Mouse (Mus musculus) frontal cortex, postnatal 36 days (tissue): ENCODE measurements around the gene Gldc.

Source experiments
- DNase-seq, 2 experiments: peaks; one replicate each; pipeline ENCODE4 v3.0.0; 2022; ENCODE audit warnings: low spot score in 2 of 2

The Gldc gene

DNA sequence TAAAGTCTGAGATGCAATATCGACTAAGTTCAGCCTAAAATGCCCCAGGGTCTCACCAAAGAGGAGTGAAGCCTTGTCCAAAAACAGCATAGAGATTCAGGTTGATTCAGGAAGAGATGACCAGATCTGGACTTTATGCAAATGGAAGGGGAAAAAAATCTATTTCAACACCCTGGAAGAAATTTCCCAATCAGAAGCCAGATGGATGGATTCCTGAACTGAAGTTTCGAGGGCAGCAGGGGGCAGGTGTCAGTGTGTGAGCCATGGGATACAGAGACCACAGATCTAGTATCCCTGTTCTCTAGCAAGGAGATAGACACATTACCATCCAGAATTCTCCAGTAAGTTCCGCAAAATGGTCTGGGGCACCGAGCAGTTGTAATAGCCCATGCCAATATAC is 17.0 kb downstream of the Gldc start:
- no peak for DNase-seq

DNA sequence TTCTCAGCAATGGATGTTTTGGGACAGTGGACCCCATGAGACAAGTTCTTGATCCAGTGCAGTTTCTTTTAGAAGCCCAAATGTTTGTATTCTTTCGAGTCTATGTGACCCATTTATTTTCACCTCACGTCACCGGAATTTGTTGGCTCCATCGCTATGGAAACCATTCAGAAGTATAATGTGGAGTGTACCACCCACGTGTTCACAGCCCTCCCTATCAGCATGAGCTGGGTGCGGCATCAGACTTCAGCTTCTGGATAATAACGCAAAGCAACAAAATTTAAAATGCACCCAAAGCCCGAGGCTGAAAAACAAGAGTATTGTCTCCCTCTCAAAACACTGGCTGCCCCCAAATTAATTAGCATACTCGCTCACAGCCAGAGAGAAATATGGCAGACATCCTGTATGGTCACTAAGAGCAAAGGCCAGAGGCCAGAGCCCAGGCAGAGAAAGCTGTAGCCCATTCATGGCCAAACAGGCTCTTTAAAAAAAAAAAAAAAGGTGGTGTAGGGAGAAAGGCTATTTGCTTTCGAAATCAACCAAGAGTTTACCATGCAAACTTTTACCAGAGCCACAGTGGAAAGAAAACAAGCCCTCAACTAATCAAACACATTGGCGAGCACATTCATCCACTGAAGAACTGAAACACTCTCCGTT is 18.1 kb downstream of the Gldc start:
- DNase-seq, result peak; percentile 29 to 68

DNA sequence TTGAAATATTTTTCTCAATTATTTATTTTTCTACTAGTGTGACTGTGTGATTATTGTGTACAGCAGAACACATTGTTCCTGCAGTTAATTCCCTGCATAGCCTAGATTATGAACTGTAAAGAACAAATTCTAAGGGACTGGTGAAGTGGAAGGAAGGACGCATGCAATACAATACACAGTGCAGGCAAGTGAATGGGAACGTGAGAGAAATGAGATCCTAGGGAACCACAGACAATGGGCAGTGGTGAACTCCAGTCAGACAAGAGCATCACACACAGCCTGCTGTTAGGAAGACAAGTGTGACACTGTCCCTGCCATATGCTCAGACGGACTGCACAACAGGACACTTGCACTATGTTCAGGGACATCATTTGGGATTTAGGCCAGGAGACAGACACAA is 21.5 kb downstream of the Gldc start:
- no peak for DNase-seq

DNA sequence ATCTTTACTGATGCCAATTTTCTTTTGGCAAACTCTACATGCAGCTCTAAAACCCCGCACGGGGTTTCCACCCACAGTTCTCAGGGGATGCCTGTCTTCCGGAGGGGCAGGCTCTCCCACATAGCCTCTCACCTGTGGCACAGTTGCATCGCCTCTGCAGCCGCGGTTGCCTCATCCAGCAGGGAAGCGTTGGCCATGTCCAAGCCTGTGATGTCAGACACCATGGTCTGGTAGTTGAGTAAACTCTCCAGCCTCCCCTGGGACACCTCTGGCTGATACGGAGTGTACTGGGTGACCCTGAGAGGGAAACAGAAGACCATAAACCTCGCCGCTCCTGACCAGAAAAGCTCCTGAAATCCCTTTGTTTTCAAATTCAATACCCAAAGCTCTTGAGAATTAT is 23.9 kb downstream of the Gldc start:
- DNase-seq, result no peak

DNA sequence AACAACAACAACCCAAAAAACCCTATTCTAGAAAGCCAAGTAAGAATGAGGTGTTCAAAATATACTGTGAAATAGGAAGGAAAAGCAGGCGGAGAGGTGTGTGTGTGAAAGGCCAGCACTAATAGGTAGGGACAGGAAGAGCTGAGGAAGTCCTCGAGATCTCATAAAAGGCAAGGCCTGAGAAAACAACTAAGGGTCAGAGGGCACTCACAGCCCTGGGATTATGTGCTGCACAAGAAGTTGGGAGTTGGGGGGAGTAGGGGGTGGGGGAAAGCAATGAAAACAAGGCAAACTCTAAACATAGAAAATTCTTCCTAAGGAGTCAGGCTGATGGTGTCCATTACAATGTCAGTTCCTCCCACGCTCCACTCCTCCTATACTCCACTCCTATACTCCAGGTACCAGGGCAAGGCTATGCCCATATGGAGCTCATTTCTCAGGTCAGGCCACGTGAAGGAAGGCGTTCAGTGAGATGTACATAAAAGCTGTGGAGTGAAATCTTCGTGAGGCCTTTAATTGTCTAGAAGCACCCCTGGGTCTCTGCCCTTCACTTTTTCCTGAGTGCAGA is 25.9 kb downstream of the Gldc start:
- DNase-seq, result no peak

DNA sequence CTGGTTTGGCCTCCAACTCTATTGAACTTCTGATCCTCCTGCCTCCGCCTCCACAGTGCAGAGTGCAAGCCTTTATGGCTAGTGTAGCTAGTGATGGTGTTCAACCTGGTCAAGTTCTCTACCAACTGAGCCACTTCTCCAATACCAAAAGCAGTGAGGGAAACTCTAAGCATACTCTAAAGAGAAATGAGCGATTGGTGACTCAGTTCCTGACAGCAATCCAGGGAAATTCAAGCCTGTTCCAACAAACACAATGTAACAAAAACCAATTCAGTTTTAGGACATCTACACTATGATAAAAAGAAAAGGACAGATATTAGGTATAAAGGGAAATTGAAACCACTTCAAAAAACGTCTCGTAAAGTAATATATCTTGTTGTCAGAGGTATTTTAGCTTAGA is 27.9 kb downstream of the Gldc start:
- DNase-seq, result no peak

DNA sequence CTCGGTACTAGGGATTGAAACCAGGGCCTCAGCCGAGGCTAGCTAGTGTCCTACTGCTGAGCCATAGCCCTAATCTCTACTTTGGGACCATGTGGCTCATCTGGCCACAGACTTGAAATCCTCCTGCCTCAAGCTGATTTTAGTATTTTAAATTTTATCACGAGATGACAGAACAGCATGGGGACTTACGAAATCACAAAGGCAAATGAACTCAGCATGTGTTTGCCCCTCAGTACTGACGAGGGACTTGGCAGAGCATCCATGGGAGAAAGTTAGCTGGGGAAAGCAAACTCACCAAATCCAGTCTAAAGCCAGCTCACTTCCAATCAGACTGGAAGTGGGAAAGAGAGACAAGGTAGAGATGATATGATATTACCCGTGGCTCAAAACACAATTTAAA is 28.5 kb downstream of the Gldc start:
- DNase-seq, result no peak

DNA sequence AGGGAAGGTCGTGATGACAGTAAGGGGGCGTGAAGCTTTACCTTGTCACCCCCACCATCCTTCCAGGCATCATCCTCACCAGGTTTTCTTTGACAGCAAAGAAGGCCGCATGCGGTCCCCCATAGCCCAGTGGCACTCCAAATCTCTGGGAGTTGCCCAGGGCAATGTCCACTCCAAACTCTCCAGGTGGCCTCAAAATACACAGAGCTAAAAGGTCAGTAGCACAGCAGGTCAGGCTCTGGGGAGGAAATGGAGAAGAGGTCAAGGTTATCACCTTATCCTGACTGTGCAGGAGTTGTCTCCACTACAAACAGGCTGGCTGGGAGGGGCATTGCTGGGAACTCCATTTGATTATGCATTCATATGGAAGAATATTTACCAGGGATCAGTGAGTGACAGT is 30.1 kb downstream of the Gldc start:
- DNase-seq, result no peak

DNA sequence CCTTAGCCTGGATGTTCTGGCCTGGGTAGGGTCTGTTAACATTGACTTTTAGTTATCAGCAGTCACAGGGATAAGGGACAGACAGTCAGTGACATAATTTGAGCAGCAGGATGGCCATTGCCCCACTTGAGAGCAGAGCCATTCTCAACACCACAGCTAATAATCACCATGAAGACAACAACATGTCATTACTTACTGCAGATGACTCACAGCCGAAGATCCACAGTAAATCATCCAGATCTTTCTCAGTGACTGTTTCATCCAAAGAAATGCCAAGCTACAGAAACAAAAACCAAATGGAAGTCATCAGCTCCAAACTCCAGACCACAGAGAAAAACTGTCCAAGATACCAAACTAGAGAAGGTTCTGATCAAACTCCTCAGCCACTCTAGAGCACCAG is 38.9 kb downstream of the Gldc start:
- DNase-seq, result no peak

DNA sequence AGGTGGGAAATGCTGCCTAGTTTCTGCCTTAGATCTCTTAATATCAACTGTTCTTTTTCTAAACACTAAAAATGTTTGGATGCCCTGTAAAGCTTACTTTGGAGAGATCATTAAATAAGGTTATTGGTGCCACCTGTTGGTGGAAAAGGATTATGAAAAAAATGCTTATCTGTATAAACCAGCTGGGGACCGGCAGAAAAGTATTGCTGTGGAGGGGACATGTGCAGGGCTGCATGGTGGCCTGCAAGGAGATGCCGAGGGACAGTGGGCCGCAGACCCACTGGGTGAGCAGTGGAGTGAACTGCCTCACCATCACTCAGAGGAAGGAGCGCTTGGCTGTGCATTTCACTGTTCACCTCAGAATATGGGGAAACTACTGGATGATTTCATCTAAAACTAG is 47.1 kb downstream of the Gldc start:
- DNase-seq, result no peak

DNA sequence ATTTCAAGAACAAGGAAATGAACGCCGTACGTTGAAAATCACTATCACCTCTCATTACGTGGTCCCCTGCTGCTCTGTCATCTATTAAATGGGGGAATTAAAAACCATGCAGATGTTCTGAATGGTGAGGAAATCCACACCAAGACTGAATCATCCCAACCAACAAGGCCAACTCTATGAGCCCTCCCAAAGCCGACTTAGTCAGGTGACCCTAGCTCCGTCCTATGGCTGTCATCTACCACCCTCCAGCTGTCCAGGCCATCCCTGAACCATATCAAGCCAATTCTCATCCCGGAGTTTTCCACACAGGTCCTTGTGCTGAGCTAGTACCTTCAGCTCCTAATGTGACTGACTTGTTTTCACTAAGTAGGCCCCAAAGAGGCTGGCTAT is 49.6 kb downstream of the Gldc start:
- DNase-seq, result no peak

DNA sequence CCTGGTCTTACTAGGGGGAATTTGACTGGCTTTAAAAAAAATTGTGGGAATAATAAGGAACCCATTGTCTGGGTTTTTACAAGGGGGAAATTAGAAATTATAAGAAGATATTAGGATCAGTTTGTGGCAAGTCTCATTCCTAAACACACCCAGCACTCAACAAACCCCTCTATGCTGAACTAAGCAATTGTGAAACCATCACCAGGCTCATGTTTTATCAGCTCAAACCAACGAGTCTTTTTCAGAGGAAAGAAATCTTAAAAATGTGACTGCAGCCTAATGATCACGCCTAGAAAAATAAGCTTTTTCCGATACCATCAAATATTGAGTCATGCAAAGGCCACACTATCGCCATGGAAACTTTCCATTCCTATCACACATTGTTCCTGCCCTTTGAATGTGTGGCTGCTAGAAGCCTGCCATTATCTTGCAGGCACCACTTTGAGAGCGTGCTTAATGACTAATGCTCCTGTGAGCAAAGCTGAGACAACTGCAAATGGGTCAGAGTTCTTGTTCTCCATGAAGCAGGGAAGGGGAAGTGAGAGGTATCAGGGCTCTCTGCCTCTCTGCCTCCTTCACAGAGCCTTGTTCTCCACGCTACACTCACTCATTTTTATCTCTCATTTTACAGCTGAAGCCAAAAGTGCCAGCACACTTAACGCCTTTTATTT is 50.1 kb downstream of the Gldc start:
- no peak for DNase-seq

DNA sequence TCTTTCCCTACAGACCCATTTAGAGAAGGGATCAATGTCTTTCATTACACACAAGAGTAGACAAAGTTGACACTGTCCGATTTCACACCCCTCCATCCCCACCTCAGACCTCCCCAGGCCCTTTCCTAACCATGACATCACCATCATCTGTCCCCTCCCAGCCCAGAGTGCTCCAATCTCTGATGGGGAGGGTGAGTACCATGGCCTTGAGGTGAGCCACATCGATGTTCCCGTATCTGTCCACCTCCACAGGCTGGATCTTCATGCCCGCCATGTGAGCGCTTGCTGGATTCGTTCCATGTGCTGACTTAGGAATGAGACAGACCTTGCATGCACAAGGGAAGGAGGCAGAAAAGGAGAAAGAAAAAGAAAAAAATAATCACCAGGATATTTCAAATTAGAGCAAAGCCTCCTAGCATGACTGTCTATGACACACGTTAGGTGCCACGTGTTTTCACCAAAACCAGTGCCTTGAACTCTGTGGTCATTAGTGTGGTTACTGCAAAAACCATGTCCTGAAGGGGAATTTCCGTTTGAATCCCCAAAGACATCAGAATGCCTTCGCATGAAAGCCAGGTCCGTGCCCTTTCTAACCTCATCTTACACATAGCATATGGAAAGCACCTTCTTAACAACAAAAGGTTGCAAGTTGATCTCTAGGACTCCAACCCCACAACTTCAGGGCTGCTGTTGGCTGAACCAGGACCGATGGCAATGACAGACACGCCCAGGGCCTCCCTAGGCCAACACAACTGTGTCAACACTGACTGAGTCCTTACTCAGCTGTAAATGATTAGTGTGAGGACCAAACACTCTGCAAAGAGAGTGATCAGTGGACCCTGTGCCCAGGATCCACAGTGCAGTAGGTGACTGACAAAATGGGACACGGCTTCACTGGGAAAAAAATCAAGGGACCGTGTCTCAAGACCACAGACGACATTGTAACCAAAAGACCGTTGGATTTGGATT is 56.6 kb downstream of the Gldc start:
- DNase-seq, result peak in 1 of 2 experiments; percentile 44

DNA sequence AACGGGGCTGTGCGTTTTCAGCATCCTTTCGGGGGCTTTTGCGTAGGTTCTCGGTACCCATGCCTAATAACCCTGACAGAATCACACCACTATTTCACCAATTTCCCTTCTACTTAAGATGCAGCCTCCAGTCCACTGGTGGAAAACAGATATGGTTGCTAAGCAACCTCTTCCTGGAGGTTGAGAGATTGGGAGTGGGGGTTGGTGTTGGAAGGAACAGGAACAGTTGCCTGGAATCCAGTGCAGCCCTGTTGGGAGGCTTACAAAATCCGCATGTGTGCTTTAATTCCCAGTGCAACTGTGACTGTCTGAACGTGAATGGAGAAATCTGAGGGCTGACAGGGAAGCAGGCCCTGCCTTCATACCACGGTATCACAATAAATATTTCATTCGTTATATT is 57.5 kb downstream of the Gldc start:
- peak; percentile 54 to 60 for DNase-seq

DNA sequence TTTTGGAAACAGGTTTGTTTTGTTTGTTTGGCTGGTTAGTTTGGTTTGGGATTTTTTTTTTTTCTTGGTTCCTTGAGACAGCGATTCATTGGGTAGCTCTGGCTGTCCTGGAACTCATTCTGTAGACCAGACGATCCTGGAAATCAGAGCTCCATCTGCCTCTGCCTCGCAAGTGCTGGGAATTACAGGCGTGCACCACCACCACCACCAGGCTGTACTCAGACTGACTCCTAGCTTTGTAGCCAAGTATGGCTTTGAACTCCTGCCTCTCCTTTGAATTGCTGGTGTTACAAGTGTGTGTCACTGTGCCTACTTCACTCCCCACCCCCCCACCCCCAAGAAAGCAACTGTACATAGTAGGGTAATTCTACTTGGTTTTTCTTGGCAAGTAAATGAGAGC is 58.0 kb downstream of the Gldc start:
- no peak for DNase-seq

DNA sequence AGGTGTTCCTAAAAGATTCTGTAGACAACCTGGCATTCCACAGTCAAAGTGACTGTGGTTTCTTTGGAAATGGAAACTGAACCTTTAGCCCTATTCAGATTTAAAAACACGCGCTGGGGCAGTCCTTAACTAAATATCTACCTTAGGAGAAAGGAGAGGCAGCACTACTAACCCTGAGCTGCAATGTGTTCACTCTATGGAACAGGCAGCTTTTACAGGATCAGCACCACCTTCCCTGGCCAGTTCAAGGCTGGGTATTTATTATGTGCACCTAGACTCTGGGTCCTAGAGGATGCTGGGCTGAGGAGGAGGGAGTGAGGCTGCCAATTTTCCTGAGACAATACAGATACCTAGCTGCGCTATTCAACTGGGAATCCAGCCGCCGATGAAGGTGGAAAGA is 59.6 kb downstream of the Gldc start:
- no peak for DNase-seq

DNA sequence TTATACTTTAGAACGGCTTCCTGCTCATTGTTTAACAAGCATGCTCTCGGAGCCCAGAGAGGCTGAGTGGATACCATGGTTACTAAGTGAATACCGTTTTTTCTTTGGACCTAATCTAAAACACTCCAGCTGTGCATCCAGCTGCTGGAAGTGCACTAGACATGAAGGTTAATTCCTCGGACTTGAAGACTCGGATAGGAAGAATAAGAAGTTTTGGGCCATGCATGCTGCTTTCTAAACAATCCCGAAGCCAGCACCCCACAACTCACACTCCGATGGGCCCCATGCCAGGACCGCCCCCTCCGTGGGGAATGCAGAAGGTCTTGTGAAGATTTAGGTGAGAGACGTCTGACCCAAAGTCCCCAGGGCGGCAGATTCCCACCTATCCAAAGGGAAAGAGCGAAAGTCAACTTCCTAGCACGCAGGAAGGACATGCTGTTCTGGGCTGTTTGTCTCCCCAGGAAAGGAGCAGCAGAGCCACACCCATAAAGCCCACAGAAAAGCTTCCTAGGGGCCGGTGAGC is 60.2 kb downstream of the Gldc start:
- DNase-seq, result no peak

DNA sequence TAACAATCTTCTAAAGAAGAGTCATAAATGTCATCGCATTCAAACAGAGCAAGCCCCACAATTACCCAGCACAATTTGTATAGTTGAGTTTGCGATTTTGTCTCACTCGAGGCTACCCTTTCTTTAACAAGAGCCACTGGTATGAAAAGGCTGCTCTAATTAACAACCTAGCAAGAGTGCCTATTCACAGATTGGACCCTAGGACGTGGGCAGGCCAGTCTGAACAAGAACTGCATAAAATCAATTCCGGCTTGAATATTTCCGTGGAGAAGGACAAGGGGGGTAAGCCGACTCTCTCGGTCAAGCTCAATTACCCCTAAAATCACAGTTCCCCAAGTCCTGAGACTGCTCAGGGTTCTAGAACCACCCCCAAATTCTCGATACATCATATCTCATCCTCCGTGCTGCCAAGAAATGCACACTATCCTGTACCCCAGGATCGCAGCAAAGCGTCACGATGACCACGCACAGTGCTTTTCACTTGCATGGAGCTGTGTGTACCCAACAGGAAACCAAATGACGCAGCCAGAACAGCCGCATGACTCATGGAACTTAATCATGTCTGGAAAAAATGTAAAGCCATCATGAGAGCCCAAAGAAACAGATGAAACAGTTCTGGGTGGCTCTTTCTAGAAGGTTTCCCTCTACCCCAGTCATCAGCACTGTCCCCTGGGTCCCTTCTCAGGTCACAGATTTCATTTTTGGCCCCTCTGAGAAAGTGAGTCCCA is 62.1 kb downstream of the Gldc start:
- peak in 1 of 2 experiments; percentile 23 for DNase-seq

DNA sequence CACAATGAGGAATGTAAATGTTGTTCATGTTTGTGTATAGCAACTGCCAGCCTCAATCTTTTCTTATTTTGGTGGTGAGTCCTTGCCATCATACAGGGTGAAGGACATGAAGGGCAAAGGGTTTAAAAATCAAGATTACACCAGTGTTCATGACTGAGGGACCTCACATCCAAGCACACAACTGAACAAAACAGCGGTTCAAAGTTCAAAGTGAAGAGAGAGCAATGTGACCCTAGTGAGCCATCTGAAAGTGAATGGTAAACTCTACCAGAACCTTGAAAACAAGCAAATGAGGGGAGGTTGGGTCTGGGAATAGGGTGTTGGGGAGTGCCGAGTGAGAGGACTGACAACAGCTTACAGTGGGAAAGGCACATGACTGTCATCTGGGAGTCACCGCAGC is 63.8 kb downstream of the Gldc start:
- no peak for DNase-seq

DNA sequence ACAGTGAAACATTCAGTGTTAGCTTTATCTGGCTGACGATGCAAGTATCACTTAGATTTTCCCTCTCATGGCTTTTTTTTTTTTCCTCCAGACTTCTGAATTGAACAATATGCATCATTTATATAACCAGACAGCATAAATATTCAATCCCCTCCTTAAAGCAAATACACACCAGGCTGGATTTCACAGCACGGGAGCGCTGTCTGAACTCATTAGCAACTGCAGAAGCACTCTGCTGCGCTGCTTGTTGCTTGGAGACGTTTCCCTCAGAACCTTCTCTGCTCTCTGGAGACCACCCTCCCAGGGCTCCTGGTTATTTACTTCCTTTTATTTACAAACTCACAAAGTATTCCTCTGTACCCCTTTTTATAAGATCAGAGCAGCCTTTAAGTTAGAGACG is 66.1 kb downstream of the Gldc start:
- peak in 1 of 2 experiments; percentile 22 for DNase-seq

DNA sequence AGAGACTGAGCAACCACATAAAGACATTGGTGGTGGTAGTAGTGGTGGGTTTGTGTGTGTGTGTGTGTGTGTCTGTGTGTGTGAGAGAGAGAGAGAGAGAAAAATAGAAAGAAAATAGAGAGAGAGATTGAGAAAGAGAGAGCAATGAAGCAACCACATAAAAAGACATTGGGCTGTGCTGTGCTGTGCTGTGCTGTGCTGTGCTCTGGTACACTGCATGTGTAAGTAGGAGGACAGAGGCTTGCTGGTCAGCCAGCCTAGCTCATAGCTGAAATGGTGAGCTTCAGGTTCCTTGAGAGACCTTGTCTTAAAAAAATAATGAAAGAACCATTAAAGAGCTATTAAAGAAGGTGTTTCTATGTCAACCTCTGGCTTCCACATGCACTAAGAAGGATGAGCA is 66.6 kb downstream of the Gldc start:
- DNase-seq, result no peak
